Mouse (Mus musculus) cerebellum, adult 8-10 months (tissue): ENCODE measurements around the gene Maats1.

ENCODE experiments used
- DNase-seq: peaks from one replicate; pipeline ENCODE4 v3.0.0; 2022

The Maats1 gene

DNA sequence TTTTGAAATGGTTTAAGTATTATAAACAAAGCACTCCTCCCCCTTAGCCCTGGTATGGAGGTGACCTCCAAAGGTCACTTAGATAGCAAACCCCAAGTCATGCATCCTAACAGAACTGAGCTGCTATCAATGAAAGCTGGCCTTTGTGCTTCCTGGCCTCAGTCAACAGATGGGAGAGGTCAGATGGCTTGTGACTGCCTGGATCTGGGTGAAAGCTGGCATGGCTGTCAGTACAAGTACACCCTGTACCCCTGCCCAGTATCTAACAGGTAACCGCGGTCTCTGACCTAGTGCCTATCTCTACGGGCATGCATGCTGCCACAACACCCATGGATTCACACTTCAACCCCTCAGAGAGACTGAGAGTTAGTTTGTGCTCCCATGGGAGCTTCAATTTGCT lies 54.2 kb downstream of the Maats1 start:
- DNase-seq = no peak

DNA sequence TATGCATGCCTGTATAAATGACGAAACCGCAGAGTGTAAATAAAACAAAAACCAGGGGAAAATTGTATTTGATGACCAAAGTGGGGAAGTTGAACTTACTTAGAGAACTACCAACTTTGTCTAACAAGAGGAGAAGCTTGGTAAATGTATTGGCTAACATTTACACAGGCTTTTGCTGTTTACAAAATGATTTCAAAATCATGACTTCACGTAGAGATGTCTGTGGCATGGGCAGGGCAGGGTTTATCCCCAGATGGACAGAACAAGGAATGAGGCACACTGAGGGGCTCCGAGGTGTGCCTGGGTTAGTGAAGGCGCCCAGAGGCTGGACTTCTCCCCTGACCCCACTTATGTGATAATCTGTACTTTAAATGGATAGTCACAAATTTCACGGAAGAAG lies 54.6 kb downstream of the Maats1 start:
- DNase-seq = no peak

DNA sequence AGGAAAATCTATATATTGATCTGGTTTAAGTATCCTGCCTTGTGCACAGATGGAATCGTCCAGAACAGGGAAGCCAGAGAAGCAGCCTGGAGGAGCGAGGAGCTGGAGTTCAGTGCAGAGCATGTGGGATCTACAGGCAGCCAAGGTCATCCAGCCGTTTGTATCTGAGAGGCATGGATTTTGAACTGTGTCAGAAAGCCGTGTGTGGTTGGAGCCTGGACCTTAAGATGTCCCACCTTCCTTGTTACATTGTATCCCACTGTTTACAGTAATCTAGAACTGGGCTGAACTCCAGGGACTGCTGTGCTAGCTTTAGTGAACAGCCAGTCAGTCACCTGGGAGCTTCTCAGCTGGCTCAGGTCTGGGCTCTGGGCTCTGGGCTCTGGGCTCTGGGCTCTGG lies 55.4 kb downstream of the Maats1 start:
- no peak for DNase-seq

DNA sequence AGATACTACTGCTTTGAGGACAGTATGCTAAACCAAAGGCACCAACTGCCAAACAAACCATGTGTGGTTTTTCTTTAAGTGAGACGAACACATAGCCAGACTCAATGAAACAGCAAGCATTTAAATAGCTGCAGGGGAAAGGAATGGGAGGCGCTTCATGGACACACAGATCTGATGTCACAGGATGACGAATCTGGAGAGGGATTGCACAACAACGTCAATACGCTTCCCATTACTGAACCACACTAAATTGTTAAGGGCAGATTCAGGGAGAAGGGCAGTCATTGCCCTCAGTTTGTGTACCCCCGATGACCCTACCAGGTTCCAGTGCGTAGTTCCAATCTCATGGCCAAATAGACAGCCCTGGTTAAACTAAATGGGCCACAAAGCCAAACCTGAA lies 56.1 kb downstream of the Maats1 start:
- DNase-seq = no peak

DNA sequence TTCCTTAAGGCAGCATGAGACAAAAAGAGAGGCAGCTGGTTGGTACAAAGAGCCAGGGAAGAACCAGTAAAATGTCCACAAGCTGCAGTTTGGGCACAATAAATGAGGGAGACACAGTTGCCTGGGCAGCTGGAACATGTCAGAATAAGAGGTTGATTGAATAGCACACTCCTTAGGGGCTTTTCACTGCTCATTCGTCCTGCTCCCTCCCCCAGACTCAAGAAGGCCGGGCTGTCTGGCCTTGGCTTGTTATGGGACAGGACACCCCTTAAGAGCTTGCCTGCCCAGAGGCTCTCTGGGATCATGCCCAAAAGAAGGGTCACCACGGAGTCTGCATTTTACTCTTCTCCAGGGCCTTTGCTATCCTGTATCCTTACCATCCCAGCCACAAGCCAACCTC lies 58.6 kb downstream of the Maats1 start:
- no peak for DNase-seq

DNA sequence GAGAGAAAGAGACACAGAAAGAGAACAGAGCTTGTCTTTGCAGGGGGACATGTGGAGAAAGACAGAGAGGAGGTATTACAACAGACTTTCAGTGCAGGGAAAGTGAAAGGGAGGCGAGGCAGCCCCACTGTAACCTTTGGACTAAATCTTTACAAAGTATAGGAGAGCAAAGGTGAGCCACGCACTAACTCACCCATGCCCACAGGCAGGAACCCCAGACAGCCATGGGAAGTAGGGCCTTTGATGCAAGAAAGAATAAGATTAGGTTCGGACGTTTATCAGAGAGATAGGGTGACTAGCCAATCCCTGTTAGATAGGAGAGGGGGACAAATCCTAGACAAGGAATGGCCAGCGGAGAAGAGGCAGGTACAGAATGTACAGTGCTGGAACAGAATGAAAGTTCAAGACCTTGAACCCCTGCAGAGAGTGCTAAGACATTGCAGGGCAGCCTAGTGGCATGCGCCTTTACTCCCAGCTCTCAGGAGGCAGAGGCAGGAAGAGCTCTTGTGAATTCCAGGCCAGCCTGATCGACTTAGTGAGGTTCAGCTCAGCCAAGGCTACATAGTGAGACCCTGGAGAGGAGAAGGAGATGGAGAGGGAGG lies 59.3 kb downstream of the Maats1 start:
- DNase-seq = no peak

DNA sequence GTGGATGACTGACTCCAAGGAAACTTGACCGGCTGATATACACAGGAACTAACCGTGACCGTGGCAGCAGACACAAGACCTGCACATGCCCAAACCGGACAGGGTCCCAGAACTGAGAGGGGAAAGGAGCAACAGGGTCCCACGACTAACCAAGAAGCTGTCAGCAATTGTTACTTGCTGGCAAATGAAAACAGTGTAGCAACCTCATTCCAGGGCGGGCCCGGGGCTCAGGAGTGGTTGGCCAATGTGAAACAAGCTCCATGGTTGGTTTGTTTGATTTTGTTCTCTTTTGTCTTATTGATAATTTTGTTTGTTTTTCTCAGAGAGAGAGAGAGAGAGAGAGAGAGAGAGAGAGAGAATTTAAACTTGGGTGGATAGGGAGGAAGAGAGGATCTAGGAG lies 61.0 kb downstream of the Maats1 start:
- DNase-seq = no peak

DNA sequence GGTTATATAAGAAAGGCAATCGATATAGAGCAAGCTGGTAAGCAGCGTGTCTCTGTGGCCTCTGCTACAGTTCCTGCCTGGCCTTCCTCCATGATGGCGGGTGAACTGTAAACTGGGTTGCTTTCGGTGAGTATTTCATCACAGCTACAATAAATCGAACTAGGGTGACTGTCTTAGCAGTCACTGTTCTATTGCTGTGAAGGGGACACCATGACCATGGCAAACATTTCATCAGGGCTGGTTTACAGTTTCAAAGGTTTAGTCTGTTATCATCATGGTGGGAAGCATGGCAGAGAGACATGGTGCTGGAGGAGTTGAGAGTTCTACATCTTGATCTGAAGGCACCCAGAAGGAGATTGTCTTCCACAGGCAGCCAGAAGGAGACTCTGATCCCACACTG lies 62.1 kb downstream of the Maats1 start:
- DNase-seq = no peak

DNA sequence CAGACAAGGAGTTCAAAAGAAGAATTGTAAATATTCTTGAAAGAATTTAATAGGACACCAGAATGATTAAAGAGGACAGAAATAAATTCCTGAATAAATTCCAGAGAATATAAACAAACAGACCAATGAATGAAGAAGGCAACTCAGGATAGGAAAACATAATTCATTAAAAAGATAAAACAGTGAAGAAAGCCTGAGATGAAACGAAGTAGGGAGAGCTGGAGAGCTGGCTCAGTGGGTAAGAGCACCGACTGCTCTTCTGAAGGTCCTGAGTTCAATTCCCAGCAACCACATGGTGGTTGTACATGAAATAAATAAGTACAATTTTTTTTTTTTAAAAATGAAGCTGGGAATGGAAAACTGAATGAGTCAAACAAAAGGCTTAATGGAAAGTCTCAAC lies 67.2 kb downstream of the Maats1 start:
- DNase-seq = no peak

DNA sequence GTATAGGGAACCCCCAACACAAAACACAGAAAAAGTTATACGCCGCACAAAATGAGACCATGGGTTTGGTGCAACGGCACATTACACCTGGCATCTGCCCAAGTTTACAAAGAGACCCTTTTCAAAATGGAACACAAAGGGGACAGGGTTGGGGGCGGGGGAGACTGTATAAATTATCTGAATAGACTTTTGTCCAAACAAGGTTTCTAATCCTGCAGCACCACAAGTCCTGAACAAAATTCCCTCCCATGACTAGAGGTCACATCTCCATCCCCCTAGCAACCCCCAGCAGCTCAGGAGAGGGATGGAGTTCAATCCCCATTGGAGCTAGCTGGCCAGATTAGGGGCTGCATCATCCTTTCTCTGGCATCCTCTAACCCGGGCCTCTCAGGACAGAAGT lies 69.5 kb downstream of the Maats1 start:
- DNase-seq = no peak

DNA sequence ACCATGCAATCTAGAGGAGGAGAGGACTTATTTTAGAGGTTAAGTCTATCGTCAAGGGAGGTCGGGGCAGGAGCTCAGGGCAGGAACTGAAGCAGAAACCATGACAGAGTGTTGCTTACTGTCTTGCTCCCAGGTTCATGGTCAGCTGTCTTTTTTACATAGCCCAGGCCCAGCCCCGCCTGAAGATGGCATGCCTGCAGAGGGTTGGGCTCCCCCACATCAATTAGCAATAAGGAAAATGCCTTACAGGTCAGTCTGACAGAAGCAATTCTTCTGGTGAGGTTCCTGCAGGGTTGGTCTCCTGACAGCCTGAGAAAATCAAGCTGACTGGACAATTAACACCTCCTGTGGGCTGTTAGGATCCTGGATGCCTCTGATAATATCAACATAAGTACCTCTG lies 70.3 kb downstream of the Maats1 start:
- no peak for DNase-seq

DNA sequence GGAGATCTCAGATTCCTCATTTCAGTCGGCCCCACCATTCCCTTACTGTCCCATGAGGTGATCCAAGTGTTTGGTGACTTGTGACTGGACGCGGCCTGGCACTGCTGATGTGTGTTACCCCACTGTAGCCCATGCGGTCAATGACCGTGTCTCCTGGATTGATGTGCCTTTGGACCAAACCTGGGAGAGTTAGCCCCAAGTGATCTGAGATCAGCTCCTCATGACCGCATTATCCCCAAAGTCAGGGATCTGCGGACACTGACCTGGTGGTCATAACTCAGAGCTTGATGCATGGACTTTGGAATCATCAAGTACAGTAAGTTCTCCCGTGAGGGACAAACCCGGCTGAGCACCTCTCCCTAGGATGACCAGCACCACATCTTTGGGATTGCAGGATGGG lies 86.0 kb downstream of the Maats1 start:
- DNase-seq = no peak

DNA sequence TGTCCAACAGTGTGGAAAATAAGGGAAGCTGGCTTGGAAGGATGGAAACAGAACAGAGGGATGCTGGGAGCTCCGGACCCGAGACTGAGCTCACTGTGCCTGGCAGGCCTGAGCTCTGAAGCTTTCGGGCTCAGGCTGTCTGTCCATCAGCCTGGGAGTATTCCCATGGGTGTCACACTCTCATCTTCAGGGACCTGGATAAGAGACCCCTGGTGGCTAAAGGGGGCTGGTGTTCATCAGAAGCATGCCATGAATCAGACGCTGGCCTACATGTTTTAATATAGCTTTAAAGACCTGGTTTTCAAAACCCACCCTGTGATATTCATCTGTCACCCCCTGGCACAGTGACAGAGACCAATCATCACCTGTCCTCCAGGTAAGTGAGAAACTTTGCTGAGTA lies 86.8 kb downstream of the Maats1 start:
- no peak for DNase-seq

DNA sequence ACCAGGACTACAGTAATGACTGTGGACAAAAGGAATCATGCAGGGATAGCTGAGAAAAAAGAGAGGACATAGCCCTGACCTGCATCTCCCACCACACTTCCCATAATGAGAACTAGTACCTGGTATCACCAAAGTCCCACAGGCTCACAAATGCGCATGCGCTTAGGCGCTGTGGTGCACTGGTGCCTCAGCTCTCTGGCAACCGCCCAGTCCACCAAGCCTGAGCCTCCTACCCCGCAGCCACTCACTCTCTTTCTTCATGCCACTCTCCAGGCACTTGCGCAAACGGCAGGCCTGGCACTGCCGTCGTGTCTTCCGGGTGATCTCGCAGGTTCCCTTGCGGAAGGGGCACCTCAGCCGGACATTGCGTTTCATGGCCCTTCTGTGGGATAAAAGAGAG lies 87.9 kb downstream of the Maats1 start:
- no peak for DNase-seq

DNA sequence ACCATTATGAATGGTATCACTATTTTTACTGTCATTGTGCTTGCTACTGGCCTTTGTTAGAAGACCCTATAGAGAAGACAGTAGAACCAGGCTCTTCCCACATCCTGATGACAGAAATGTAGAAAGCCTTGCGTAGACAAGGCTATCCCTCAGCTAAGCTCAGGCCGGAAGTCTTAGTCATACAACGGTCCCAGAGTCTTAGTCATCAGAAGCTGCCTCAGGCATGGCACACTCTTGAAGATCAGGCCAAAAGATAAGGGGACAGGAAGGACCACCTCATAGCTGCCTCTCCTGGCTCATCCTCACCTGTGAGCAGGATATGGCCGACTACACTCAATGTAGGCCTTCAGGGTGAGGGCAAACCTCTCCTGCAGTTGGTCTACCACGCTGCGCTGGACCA lies 91.5 kb downstream of the Maats1 start:
- no peak for DNase-seq

DNA sequence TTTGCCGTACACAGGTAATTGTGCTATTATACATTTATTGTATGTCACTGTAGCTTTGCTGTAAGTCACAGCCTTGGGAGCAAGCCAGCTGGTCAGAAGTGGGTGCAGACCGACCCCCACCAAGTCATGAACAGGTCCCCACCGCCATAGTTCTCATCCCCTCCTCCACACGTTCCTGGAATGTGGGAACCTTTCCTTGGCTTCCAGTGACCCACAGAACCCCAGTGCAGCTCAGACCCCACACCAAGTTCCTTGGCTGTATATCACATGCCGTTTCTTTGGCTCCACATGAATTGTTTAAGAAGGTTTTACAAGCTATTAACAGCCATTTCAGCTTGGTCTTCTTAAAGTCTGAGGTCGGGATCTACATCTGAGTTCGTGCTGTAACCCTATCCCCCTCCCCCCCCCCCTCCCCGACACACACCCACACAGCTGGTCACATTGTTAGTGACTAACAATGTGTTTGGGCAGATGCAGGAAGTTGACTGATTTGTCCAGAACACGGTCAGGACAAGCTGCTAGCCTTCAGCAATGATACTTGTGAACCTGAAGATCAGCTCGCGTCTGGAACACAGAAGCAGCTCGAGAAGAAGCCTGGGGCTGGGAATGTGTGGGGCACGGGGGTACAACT lies 93.5 kb downstream of the Maats1 start:
- DNase-seq = no peak
